Mouse (Mus musculus) embryo, embryonic 11 days (tissue): Measurements from ENCODE around the gene 2700081O15Rik.
A peak's percentile ranks its signal among the peaks of the same experiment; 100 is the strongest.

Experiments used
- DNase-seq: peaks from one replicate; pipeline ENCODE4 v3.0.0-alpha.2; 2015

Gene 2700081O15Rik

GRCm38 (mm10) chr19:7420841-7421601 is 3.6 kb downstream of the 2700081O15Rik start:
- peak; percentile 22 for DNase-seq

GRCm38 (mm10) chr19:7421602-7422591 is 4.5 kb downstream of the 2700081O15Rik start:
- DNase-seq: peak; percentile 83

GRCm38 (mm10) chr19:7422656-7423027 is 5.2 kb downstream of the 2700081O15Rik start:
- no peak for DNase-seq

GRCm38 (mm10) chr19:7423028-7423655 is 5.7 kb downstream of the 2700081O15Rik start:
- peak; percentile 55 for DNase-seq

GRCm38 (mm10) chr19:7423656-7424030 is 6.2 kb downstream of the 2700081O15Rik start:
- DNase-seq: no peak

- DNase-seq: peak; percentile 8
Observed at GRCm38 (mm10) chr19:7424131-7424530, 6.7 kb downstream of the 2700081O15Rik start.

- DNase-seq: peak; percentile 9
Observed at GRCm38 (mm10) chr19:7424590-7425397, 7.4 kb downstream of the 2700081O15Rik start.

- DNase-seq: peak; percentile 17
Observed at GRCm38 (mm10) chr19:7425398-7425775, 8.0 kb downstream of the 2700081O15Rik start.

- DNase-seq: no peak
Observed at GRCm38 (mm10) chr19:7434887-7435286, 17.5 kb downstream of the 2700081O15Rik start.

- peak; percentile 83 for DNase-seq
Observed at GRCm38 (mm10) chr19:7436061-7436970, 18.9 kb downstream of the 2700081O15Rik start.

- no peak for DNase-seq
Observed at GRCm38 (mm10) chr19:7438295-7438694, 20.9 kb downstream of the 2700081O15Rik start.

- DNase-seq: peak; percentile 79
Observed at GRCm38 (mm10) chr19:7441493-7441892, 24.1 kb downstream of the 2700081O15Rik start.

- no peak for DNase-seq
Observed at GRCm38 (mm10) chr19:7445105-7445504, 27.7 kb downstream of the 2700081O15Rik start.

- DNase-seq: no peak
Observed at GRCm38 (mm10) chr19:7445596-7445995, 28.2 kb downstream of the 2700081O15Rik start.

GRCm38 (mm10) chr19:7456803-7457202 is 39.4 kb downstream of the 2700081O15Rik start:
- no peak for DNase-seq

- DNase-seq: no peak
Observed at GRCm38 (mm10) chr19:7458901-7459300, 41.5 kb downstream of the 2700081O15Rik start.

- no peak for DNase-seq
Observed at GRCm38 (mm10) chr19:7459370-7459769, 41.9 kb downstream of the 2700081O15Rik start.

- DNase-seq: no peak
Observed at GRCm38 (mm10) chr19:7467915-7468314, 50.5 kb downstream of the 2700081O15Rik start.

- no peak for DNase-seq
Observed at GRCm38 (mm10) chr19:7470643-7471042, 53.2 kb downstream of the 2700081O15Rik start.
